Mouse (Mus musculus) CH12.LX (cell line): ENCODE results near the gene Kat2b. TPM values are rescaled to one million over a fixed set of nuclear protein-coding genes. Genes with fewer than 3 reads are reported as not detected.
"Not testable (repeated sequence)": the region's sequence is repeated elsewhere in the genome, so short reads cannot be mapped to it uniquely, and the experiment has no call there.

Experiments
- DNase-seq: peaks from one replicate; pipeline ENCODE4 v3.0.0-alpha.2; 2013; ENCODE audit errors: extremely low read depth
- H3K27ac ChIP-seq: 2 replicates; pipeline ENCODE4 v1.5.1; 2012; ENCODE audit warnings: low read depth, mild to moderate bottlenecking, control low read depth, moderate library complexity; ENCODE audit not compliant: insufficient read depth
- H3K27me3 ChIP-seq: replicated peaks from 2 replicates; pipeline ENCODE3; 2012; ENCODE audit warnings: inconsistent platforms
- H3K36me3 ChIP-seq, 2 experiments: replicated peaks in 1 of 2; 2 replicates each; pipeline versions ENCODE3 to v1.6.1; 2012; ENCODE audit warnings: inconsistent platforms in 1 of 2, low read length in 1 of 2, mild to moderate bottlenecking in 1 of 2, mixed read lengths in 1 of 2, moderate library complexity in 1 of 2; ENCODE audit not compliant: control insufficient read depth in 1 of 2, insufficient read depth in 1 of 2
- H3K4me1 ChIP-seq, 2 experiments: 2 replicates each; pipeline ENCODE4 v1.6.1; 2012; ENCODE audit warnings: inconsistent platforms in 1 of 2, moderate library complexity in 1 of 2; ENCODE audit not compliant: insufficient read depth in 2 of 2, control insufficient read depth in 1 of 2
- H3K4me2 ChIP-seq: 2 replicates; pipeline ENCODE4 v1.6.1; 2012; ENCODE audit warnings: low read depth, mild to moderate bottlenecking, control low read depth; ENCODE audit not compliant: poor library complexity, insufficient read depth, severe bottlenecking
- H3K4me3 ChIP-seq, 3 experiments: fragments of 150-350 bp in 1 of 3; sonication (generic) in 1 of 3; replicated peaks in 1 of 3; 2 replicates each; pipeline versions ENCODE3 to v1.5.1; 2011 to 2012; ENCODE audit warnings: low read depth in 2 of 3, low read length in 2 of 3, mild to moderate bottlenecking in 2 of 3, moderate library complexity in 2 of 3, control low read depth in 1 of 3, improper control_type of control experiment in 1 of 3, inconsistent platforms in 1 of 3, mixed read lengths in 1 of 3; ENCODE audit not compliant: poor library complexity in 1 of 3
- H3K79me2 ChIP-seq: replicated peaks from 2 replicates; pipeline ENCODE4 v1.6.1; 2012; ENCODE audit warnings: mild to moderate bottlenecking, moderate library complexity; ENCODE audit not compliant: control insufficient read depth, poor library complexity, insufficient read depth, severe bottlenecking; ENCODE audit errors: extremely low read depth
- H3K9ac ChIP-seq: 2 replicates; pipeline ENCODE4 v1.6.1; 2012; ENCODE audit warnings: low read depth, mild to moderate bottlenecking, control low read depth, moderate library complexity; ENCODE audit not compliant: insufficient read depth
- H3K9me3 ChIP-seq: replicated peaks from 2 replicates; pipeline ENCODE3; 2012; ENCODE audit warnings: low read length, inconsistent platforms, mixed read lengths
- CTCF ChIP-seq, 2 experiments: IDR thresholded peaks in 1 of 2; conservative IDR thresholded peaks in 1 of 2; 2 replicates each; pipeline ENCODE4 v1.5.1; 2011 to 2012; ENCODE audit warnings: low read depth in 2 of 2, low read length in 2 of 2, improper control_type of control experiment in 1 of 2, inconsistent platforms in 1 of 2, mild to moderate bottlenecking in 1 of 2, moderate library complexity in 1 of 2
- E2F4 ChIP-seq: IDR thresholded peaks from 2 replicates; pipeline ENCODE4 v1.6.1; 2011; ENCODE audit warnings: low read depth, low read length, improper control_type of control experiment; ENCODE audit not compliant: insufficient replicate concordance
- ETS1 ChIP-seq: conservative IDR thresholded peaks from 2 replicates; pipeline ENCODE4 v1.6.1; 2012; ENCODE audit warnings: low read depth, mild to moderate bottlenecking, inconsistent platforms, low read length, improper control_type of control experiment, moderate library complexity
- GABPA ChIP-seq: IDR thresholded peaks from 2 replicates; pipeline ENCODE4 v1.6.1; 2012; ENCODE audit warnings: low read depth, low read length, improper control_type of control experiment, inconsistent platforms; ENCODE audit not compliant: insufficient replicate concordance
- HCFC1 ChIP-seq: IDR thresholded peaks from 2 replicates; pipeline ENCODE4 v1.6.1; 2012; ENCODE audit warnings: low read depth, mild to moderate bottlenecking, inconsistent platforms, low read length, improper control_type of control experiment
- JUN ChIP-seq: IDR thresholded peaks from 2 replicates; pipeline ENCODE4 v1.6.1; 2011; ENCODE audit warnings: low read depth, mild to moderate bottlenecking, low read length, improper control_type of control experiment, moderate library complexity; ENCODE audit not compliant: insufficient read depth
- MAFK ChIP-seq: IDR thresholded peaks from 2 replicates; pipeline ENCODE4 v1.6.1; 2011; ENCODE audit warnings: low read length, improper control_type of control experiment; ENCODE audit not compliant: insufficient replicate concordance
- PAX5 ChIP-seq: IDR thresholded peaks from 2 replicates; pipeline ENCODE4 v1.6.1; 2012; ENCODE audit warnings: low read length, inconsistent platforms, mixed read lengths
- POLR2A ChIP-seq: IDR thresholded peaks from 2 replicates; pipeline ENCODE4 v1.6.1; 2011; ENCODE audit warnings: low read depth, mild to moderate bottlenecking, improper control_type of control experiment, low read length
- RAD21 ChIP-seq: IDR thresholded peaks from 2 replicates; pipeline ENCODE4 v1.6.1; 2011; ENCODE audit warnings: low read depth, mild to moderate bottlenecking, low read length, improper control_type of control experiment, moderate library complexity
- SMC3 ChIP-seq: IDR thresholded peaks from 2 replicates; pipeline ENCODE4 v1.6.1; 2011; ENCODE audit warnings: low read depth, low read length, improper control_type of control experiment
- TBP ChIP-seq: conservative IDR thresholded peaks from 2 replicates; pipeline ENCODE4 v1.6.1; 2011; ENCODE audit warnings: low read depth, low read length, improper control_type of control experiment
- UBTF ChIP-seq: IDR thresholded peaks from 2 replicates; pipeline ENCODE4 v1.6.1; 2012; ENCODE audit warnings: low read depth, mild to moderate bottlenecking, inconsistent platforms, low read length, improper control_type of control experiment, moderate library complexity
- USF2 ChIP-seq: conservative IDR thresholded peaks from 2 replicates; pipeline ENCODE4 v1.6.1; 2011; ENCODE audit warnings: low read depth, low read length, improper control_type of control experiment
- ZKSCAN1 ChIP-seq: IDR thresholded peaks from 2 replicates; pipeline ENCODE4 v1.6.1; 2012; ENCODE audit warnings: low read depth, inconsistent platforms, low read length, improper control_type of control experiment, borderline replicate concordance
- dilution Hi-C: fragments of 300-500 bp; cut with MboI; formaldehyde crosslinking; loops from 2 replicates; pipeline ENCODE4 v1.14.3; 2020; ENCODE audit warnings: low sequenced_read_pairs; ENCODE audit not compliant: extremely low pct_unique_long_range_greater_than_20kb, extremely low pct_ligation_motif_present
- in situ Hi-C: fragments of 300-500 bp; cut with MboI; formaldehyde crosslinking; loops from 3 replicates; pipeline ENCODE4 v1.14.3; 2019; ENCODE audit warnings: low sequenced_read_pairs, low pct_ligation_motif_present, low pct_unique_long_range_greater_than_20kb, mixed read lengths
- polyA plus RNA-seq: library from polyadenylated mRNA; unstranded; fragments of >175 nt; gene quantifications from 2 replicates; pipeline ENCODE4 v1.2.1, GENCODE M21; 2012; ENCODE audit warnings: low read depth; ENCODE audit not compliant: insufficient read length
- total RNA-seq, 2 experiments: library from RNA; depleted of rRNA; stranded (reverse); fragments of 300-350 nt in 1 of 2; fragments of >200 nt in 1 of 2; gene quantifications; 2 replicates each; pipeline ENCODE4 v1.2.3; 2012 to 2014

Kat2b gene
- total and polyA plus RNA-seq, 3 experiments = 3.6 to 4.6 (median 4.1) TPM

DNA sequence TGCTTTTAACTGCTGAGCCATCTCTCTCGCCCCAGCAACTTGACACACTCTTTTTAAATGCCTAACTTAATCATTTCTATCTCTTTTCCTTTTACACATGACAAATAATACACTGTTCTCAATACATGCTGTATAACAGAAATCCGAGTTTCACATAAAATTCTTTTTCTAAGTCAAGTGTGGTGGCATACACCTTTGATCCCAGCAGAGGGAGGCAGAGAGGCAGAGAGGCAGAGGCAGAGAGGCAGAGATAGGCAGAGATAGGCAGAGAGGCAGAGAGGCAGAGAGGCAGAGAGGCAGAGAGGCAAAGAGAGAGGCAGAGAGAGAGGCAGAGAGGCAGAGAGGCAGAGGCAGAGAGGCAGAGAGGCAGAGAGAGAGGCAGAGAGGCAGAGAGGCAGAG, 90.7 kb downstream of the Kat2b start:
- H3K36me3 ChIP-seq = peaks cover 20 to 50% of the 10 kb centered on the region in 2 experiments
- H3K4me2 ChIP-seq, H3K9me3 ChIP-seq, H3K79me2 ChIP-seq, H3K9ac ChIP-seq, H3K27ac ChIP-seq, dilution Hi-C loops, H3K4me3 ChIP-seq, H3K4me1 ChIP-seq, in situ Hi-C loops, H3K27me3 ChIP-seq: not testable (repeated sequence)
- peak; percentile 28 for DNase-seq
- peak; percentile 38 for TF ChIP-seq RAD21
- TF ChIP-seq CTCF (conservative IDR thresholded peaks at IDR 0.05 in 1 of 2, IDR thresholded peaks at IDR 0.05 in 1 of 2; ENCODE audit: low read depth in 2 of 2, low read length in 2 of 2) = peak in 1 of 2 experiments; percentile 67; a peak in 2 of 4 replicates
- TF ChIP-seq SMC3 = peak; percentile 55

DNA sequence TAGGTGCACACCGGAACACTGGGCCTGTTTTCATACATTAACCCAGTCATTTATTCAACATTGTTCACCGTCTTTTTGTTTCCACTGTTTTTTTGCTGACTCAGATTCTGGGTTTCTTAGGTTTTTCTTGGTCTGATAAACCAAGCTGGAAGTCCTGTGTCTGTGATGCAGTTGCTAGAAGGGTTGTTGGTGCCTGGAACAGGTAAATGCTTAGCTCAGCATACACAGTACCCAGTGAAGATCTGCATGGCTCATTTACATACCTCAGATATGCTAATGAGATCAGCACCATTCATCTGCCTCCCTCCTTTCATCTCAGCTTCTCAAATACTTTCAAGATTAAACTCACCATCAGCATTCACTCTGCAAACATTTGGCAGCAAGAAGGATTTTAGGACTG, 92.0 kb downstream of the Kat2b start:
- TF ChIP-seq MAFK (peak; percentile 82), ETS1 (no peak)
- Histone ChIP-seq H3K4me2 (no peak overlapping the region), H3K27ac (no peak overlapping the region), H3K27me3 (no peaks in the 10 kb centered on the region), H3K4me3 (no peak overlapping the region), H3K4me1 (peaks cover 0 to 6% of the 10 kb centered on the region in 2 experiments; a peak in 1 of 4 replicates), H3K36me3 (peaks cover 16 to 49% of the 10 kb centered on the region in 2 experiments), H3K9me3 (no peaks in the 10 kb centered on the region), H3K79me2 (no peaks in the 10 kb centered on the region), H3K9ac (no peak overlapping the region)
- dilution Hi-C loops = no loop called here
- in situ Hi-C loops = no loop called here
- DNase-seq = no peak

DNA sequence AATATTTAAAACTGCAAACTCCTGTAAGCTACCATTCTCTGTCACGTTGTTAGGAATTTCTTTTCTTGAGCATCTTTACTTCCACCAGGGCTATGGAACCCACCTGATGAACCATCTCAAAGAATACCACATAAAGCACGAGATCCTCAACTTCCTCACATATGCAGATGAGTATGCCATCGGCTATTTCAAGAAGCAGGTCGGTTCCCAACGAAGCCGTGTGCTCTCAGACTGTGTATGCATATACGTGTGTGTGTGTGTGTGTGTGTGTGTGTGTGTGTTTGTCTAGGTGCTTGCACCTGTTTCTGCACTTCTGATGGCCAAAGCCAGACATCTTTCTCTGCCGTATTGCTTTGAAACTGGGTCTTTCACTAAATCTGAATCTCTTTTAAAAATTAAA, 92.6 kb downstream of the Kat2b start:
- TF ChIP-seq USF2 (no peak), GABPA (no peak), POLR2A (no peak), HCFC1 (no peak), ZKSCAN1 (no peak), UBTF (no peak), RAD21 (no peak), E2F4 (no peak), JUN (no peak), PAX5 (no peak), TBP (no peak), ETS1 (no peak)
- TF ChIP-seq, all 38 proteins: peak for 0
- peaks cover 19 to 47% of the 10 kb centered on the region in 2 experiments for H3K36me3 ChIP-seq
- H3K4me1 ChIP-seq = peaks cover 0 to 6% of the 10 kb centered on the region in 2 experiments; a peak in 1 of 4 replicates
- dilution Hi-C loops (no loop called here), in situ Hi-C loops (no loop called here)
- no peaks in the 10 kb centered on the region for H3K9me3 ChIP-seq
- H3K4me2 ChIP-seq = no peak overlapping the region
- no peak overlapping the region for H3K4me3 ChIP-seq
- no peak overlapping the region for H3K9ac ChIP-seq
- DNase-seq = no peak
- H3K79me2 ChIP-seq = no peaks in the 10 kb centered on the region
- no peaks in the 10 kb centered on the region for H3K27me3 ChIP-seq
- no peak overlapping the region for H3K27ac ChIP-seq
